Mouse (Mus musculus) G1E (cell line): ENCODE results near the gene S100pbp.

ENCODE experiments used
- CTCF ChIP-seq: IDR thresholded peaks from 2 replicates; pipeline ENCODE4 v1.5.1; 2012; ENCODE audit warnings: low read depth, low read length, inconsistent platforms, mixed read lengths
- GATA1 ChIP-seq: IDR thresholded peaks from 2 replicates; pipeline ENCODE4 v1.6.1; 2012; ENCODE audit warnings: borderline replicate concordance, low read length, inconsistent platforms, mixed read lengths

- TF ChIP-seq GATA1, result no peak
- TF ChIP-seq CTCF, result no peak
These were observed 43.6 kb downstream of the S100pbp start for GRCm38 (mm10) chr4:129145943-129146342.
